Mouse (Mus musculus) lung, postnatal 0 days (tissue): ENCODE measurements at regions not wholly inside any gene's neighbourhood (a gene's known extent, or its start where the extent isn't known, plus 50 kb on each side); places are given as distances from the start of the nearest gene placed in this dataset.

ENCODE experiments used
- CTCF ChIP-seq: IDR thresholded peaks from 2 replicates; pipeline ENCODE4 v1.5.1; 2016; ENCODE audit warnings: antibody characterized with exemption, mild to moderate bottlenecking
- EP300 ChIP-seq: IDR thresholded peaks from 2 replicates; pipeline ENCODE4 v1.6.1; 2016; ENCODE audit warnings: antibody characterized with exemption, mild to moderate bottlenecking, control low read depth

DNA sequence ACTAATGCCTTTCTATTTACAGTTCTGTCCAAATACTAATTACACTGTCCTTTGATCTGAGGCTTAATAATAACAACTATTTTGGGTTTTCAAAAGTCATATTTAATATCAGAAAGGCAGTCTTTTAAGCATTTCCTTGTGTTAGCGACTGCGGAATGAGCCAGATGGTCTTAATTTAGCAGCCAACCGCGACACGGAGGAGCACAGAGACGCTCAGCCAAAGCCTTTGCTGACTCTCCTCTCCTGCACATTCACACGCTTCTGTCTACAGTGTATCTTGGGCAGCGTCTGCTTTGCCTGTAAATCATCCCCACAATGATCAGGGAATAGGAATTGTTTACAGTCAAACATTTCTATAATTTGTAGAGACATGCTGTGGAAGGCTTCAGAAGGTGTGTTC is 201.1 kb downstream of the Zfp462 start:
- TF ChIP-seq CTCF = no peak
- TF ChIP-seq EP300 = no peak
